Mouse (Mus musculus): Measurements from ENCODE around the gene C2cd5. TPM values are rescaled to one million over a fixed set of nuclear protein-coding genes. Genes with fewer than 3 reads are reported as not detected.

The C2cd5 gene
- total and polyA plus RNA-seq, 2 experiments from 2014 or later, result 7.3 to 8.0 TPM

GRCm38 (mm10) chr6:143067654-143068053 lies 32.3 kb downstream of the C2cd5 start:
- Histone ChIP-seq H3K4me3 (ENCODE audit: low read depth, low read length) (no peak overlapping the region), H3K4me1 (ENCODE audit: control insufficient read depth, insufficient read depth) (peaks cover 7% of the 10 kb centered on the region), H3K36me3 (replicated peaks; ENCODE audit: control insufficient read depth, insufficient read depth, low read length) (peaks cover 7% of the 10 kb centered on the region; the same call in 1 of the 2 replicates), H3K27ac (ENCODE audit: low read depth) (no peak overlapping the region), H3K9me3 (replicated peaks; ENCODE audit: control insufficient read depth, low read length) (no peaks in the 10 kb centered on the region), H3K9ac (replicated peaks; ENCODE audit: low read depth, low read length) (no peak overlapping the region), H3K27me3 (ENCODE audit: control insufficient read depth, insufficient read depth, low read length) (no peaks in the 10 kb centered on the region), H3K4me2 (ENCODE audit: low read depth, low read length) (no peak overlapping the region)
- WGBS, result 71% methylated on average over 3 of the region's 3 CpGs
- no peak for TF ChIP-seq EP300 (IDR thresholded peaks at IDR 0.05; ENCODE audit: low read depth)
- no peak for TF ChIP-seq CTCF (IDR thresholded peaks at IDR 0.05; ENCODE audit: low read depth)
- ATAC-seq (ENCODE audit: insufficient read depth, low read depth), result no peak
- no peak for DNase-seq (ENCODE audit: low spot score)

- Histone ChIP-seq H3K36me3 (replicated peaks; ENCODE audit: control insufficient read depth, insufficient read depth, low read length) (peaks cover 7% of the 10 kb centered on the region; the same call in 1 of the 2 replicates), H3K9ac (replicated peaks; ENCODE audit: low read depth, low read length) (no peak overlapping the region), H3K9me3 (replicated peaks; ENCODE audit: control insufficient read depth, low read length) (no peaks in the 10 kb centered on the region), H3K4me1 (ENCODE audit: control insufficient read depth, insufficient read depth) (peaks cover 7% of the 10 kb centered on the region), H3K4me2 (ENCODE audit: low read depth, low read length) (no peak overlapping the region), H3K27ac (ENCODE audit: low read depth) (no peak overlapping the region), H3K4me3 (ENCODE audit: low read depth, low read length) (no peak overlapping the region), H3K27me3 (ENCODE audit: control insufficient read depth, insufficient read depth, low read length) (no peaks in the 10 kb centered on the region)
- ATAC-seq (ENCODE audit: insufficient read depth, low read depth) (no peak), DNase-seq (ENCODE audit: low spot score) (no peak)
- no peak for TF ChIP-seq CTCF (IDR thresholded peaks at IDR 0.05; ENCODE audit: low read depth)
- TF ChIP-seq EP300 (IDR thresholded peaks at IDR 0.05; ENCODE audit: low read depth), result no peak
- WGBS, result 87% methylated on average over 9 of the region's 9 CpGs
Measured at GRCm38 (mm10) chr6:143066859-143067258, 33.1 kb downstream of the C2cd5 start.

- Histone ChIP-seq H3K4me1 (ENCODE audit: control insufficient read depth, insufficient read depth) (peaks cover 7% of the 10 kb centered on the region), H3K4me3 (ENCODE audit: low read depth, low read length) (no peak overlapping the region), H3K27me3 (ENCODE audit: control insufficient read depth, insufficient read depth, low read length) (no peaks in the 10 kb centered on the region), H3K4me2 (ENCODE audit: low read depth, low read length) (no peak overlapping the region), H3K27ac (ENCODE audit: low read depth) (no peak overlapping the region), H3K9me3 (replicated peaks; ENCODE audit: control insufficient read depth, low read length) (no peaks in the 10 kb centered on the region), H3K9ac (replicated peaks; ENCODE audit: low read depth, low read length) (no peak overlapping the region), H3K36me3 (replicated peaks; ENCODE audit: control insufficient read depth, insufficient read depth, low read length) (peaks cover 20% of the 10 kb centered on the region; the same call in 1 of the 2 replicates)
- WGBS, result 57% methylated on average over 2 of the region's 2 CpGs
- no peak for ATAC-seq (ENCODE audit: insufficient read depth, low read depth)
- DNase-seq (ENCODE audit: low spot score), result no peak
- TF ChIP-seq EP300 (IDR thresholded peaks at IDR 0.05; ENCODE audit: low read depth), result no peak
- no peak for TF ChIP-seq CTCF (IDR thresholded peaks at IDR 0.05; ENCODE audit: low read depth)
Measured at GRCm38 (mm10) chr6:143064047-143064446, 35.9 kb downstream of the C2cd5 start.

DNA sequence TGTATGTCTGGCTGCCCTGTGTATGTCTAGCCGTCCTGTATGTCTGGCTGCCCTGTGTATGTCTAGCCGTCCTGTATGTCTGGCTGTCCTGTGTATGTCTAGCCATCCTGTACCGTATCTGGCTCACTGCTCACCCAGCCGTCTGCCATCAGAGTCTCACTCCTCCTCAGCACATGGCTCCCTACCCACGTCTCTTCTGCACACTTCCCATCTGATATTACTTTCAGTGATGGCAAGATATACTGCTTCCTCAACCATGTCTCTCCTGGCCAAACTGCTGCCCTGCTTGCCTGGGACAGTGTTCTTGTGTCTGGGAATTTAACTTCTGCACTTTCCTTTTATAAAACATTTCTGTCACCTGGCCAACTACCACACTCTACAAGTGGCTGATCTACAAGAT lies 42.3 kb downstream of the C2cd5 start:
- no peak overlapping the region for H3K27ac ChIP-seq (ENCODE audit: low read depth)
- WGBS, result 87% methylated on average over 5 of the region's 5 CpGs
- TF ChIP-seq EP300 (IDR thresholded peaks at IDR 0.05; ENCODE audit: low read depth) (no peak), CTCF (IDR thresholded peaks at IDR 0.05; ENCODE audit: low read depth) (no peak)

DNA sequence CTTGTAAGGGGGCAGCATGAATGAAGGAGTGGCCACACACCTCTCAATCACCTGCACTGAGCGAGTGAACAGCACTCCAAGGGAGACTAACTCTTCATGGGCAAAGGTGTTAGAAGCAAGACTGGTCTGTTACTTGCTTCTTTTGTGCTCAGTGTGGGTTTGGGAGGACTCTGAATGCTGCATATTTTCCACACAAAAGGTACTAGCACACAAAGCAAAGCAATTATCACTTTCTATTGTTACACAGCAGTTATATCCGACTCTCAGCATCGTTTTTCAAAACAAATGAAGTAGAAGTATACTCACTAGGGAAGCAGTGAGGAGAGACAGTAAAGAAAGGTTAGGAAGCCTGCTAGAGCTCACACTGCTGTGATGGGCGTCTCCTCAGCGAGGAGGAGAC lies 48.4 kb downstream of the C2cd5 start:
- 86% methylated on average over 5 of the region's 5 CpGs for WGBS
- DNase-seq (ENCODE audit: low spot score) (no peak), ATAC-seq (ENCODE audit: insufficient read depth, low read depth) (no peak)
- H3K9me3 ChIP-seq (replicated peaks; ENCODE audit: control insufficient read depth, low read length), result no peaks in the 10 kb centered on the region
- H3K4me1 ChIP-seq (ENCODE audit: control insufficient read depth, insufficient read depth), result no peaks in the 10 kb centered on the region
- H3K27ac ChIP-seq (ENCODE audit: low read depth), result no peak overlapping the region
- H3K36me3 ChIP-seq (replicated peaks; ENCODE audit: control insufficient read depth, insufficient read depth, low read length), result peaks cover 31% of the 10 kb centered on the region
- no peak for TF ChIP-seq EP300 (IDR thresholded peaks at IDR 0.05; ENCODE audit: low read depth)
- no peak for TF ChIP-seq CTCF (IDR thresholded peaks at IDR 0.05; ENCODE audit: low read depth)
- H3K4me3 ChIP-seq (ENCODE audit: low read depth, low read length), result no peak overlapping the region
- H3K4me2 ChIP-seq (ENCODE audit: low read depth, low read length), result no peak overlapping the region
- H3K9ac ChIP-seq (replicated peaks; ENCODE audit: low read depth, low read length), result no peak overlapping the region
- H3K27me3 ChIP-seq (ENCODE audit: control insufficient read depth, insufficient read depth, low read length), result no peaks in the 10 kb centered on the region

More for the DNA sequence above, 42.3 kb downstream of the C2cd5 start:
- ATAC-seq (ENCODE audit: insufficient read depth, low read depth) (no peak), DNase-seq (ENCODE audit: low spot score) (no peak)
- H3K36me3 ChIP-seq (replicated peaks; ENCODE audit: control insufficient read depth, insufficient read depth, low read length), result 0 out of 2 replicates have a peak, but pooled peaks cover 18% of the 10 kb centered on the region
- no peak overlapping the region for H3K4me2 ChIP-seq (ENCODE audit: low read depth, low read length)
- no peaks in the 10 kb centered on the region for H3K4me1 ChIP-seq (ENCODE audit: control insufficient read depth, insufficient read depth)
- no peak overlapping the region for H3K9ac ChIP-seq (replicated peaks; ENCODE audit: low read depth, low read length)
- H3K4me3 ChIP-seq (ENCODE audit: low read depth, low read length), result no peak overlapping the region
- H3K27me3 ChIP-seq (ENCODE audit: control insufficient read depth, insufficient read depth, low read length), result no peaks in the 10 kb centered on the region
- no peaks in the 10 kb centered on the region for H3K9me3 ChIP-seq (replicated peaks; ENCODE audit: control insufficient read depth, low read length)
